Mouse (Mus musculus) kidney, adult 2 months (tissue): ENCODE measurements at regions not wholly inside any gene's neighbourhood (a gene's known extent, or its start where the extent isn't known, plus 50 kb on each side); places are given as distances from the start of the nearest gene placed in this dataset.

Source experiments
- CTCF ChIP-seq: fragments of 200-500 bp; conservative IDR thresholded peaks from 2 replicates; pipeline ENCODE4 v1.5.1; 2011; ENCODE audit warnings: low read depth, mild to moderate bottlenecking, control low read depth, low read length, moderate library complexity, mixed read lengths; ENCODE audit not compliant: insufficient read depth, insufficient read length
- POLR2A ChIP-seq: fragments of 200-500 bp; IDR thresholded peaks from one replicate; pipeline ENCODE4 v1.6.1; 2011; ENCODE audit warnings: low read depth, low read length, control low read depth

GRCm38 (mm10) chr2:50961049-50961448, 187.9 kb downstream of the Rnd3 start:
- TF ChIP-seq POLR2A (no peak), CTCF (no peak)
